Mouse (Mus musculus) naive thymus-derived CD4-positive, alpha-beta T cell, adult 2 months (primary cell): ENCODE measurements around the gene Mia2.
"Not testable (repeated sequence)": the region's sequence is repeated elsewhere in the genome, so short reads cannot be mapped to it uniquely, and the experiment has no call there.

ENCODE experiments used
- DNase-seq: peaks from one replicate; pipeline ENCODE4 v3.0.0-alpha.2; 2011; ENCODE audit warnings: low read depth

The Mia2 gene

DNA sequence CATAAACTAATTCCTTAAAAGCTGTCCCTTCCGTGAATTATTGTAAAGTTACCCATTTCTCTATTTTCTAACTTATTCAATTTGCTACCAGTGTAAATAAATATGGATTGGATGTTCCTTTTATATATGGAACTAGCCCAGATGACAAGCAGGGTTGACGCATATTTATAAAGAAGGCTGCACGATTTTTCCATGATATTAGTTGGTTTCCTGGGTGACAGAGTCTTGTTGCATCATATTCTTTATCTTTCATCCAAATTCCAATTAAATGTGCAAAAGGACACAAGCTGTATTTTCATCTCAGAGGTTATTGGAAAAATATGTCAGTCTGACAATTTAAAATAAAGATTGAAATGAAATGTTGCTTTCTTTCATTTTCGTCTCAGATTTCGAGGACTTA, 142.8 kb downstream of the Mia2 start:
- DNase-seq: no peak

DNA sequence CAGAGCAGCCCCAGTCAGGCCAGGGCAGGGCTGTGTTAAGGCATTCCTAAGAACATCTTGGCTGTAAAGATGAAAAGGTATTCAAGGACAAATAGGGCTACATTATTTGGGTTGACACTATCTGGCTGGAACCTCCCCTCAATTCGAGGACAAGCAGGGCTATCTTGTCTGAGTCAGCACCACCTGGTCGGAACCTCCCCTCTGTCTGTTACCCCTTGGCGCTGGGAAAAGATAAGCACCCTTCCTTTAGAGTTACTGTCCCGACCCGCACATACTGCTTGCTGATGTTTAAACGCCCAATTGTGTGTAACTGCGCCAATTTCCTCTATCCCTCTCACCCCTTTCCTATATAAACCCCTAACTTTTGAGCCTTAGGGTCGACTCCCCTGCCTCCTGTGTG, 145.4 kb downstream of the Mia2 start:
- not testable (repeated sequence) for DNase-seq
